Mouse (Mus musculus) neural tube, embryonic 12.5 days (tissue): Measurements from ENCODE around the gene Itsn1. TPM values are rescaled to one million over a fixed set of nuclear protein-coding genes. Genes with fewer than 3 reads are reported as not detected.
A peak's percentile ranks its signal among the peaks of the same experiment; 100 is the strongest.

Source experiments
- ATAC-seq: fragments of 200-750 bp; cut with Nextera tagmentation; 2 replicates; pipeline ENCODE4 v1.8.0; 2017; ENCODE audit warnings: low read depth, mild to moderate bottlenecking, moderate TSS enrichment, moderate library complexity; ENCODE audit not compliant: low FRiP score
- H3K27ac ChIP-seq: fragments of 300-500 bp; sonication (generic); 2 replicates; pipeline ENCODE4 v1.5.1; 2016
- H3K27me3 ChIP-seq: fragments of 300-500 bp; sonication (generic); replicated peaks from 2 replicates; pipeline ENCODE4 v1.6.1; 2016; ENCODE audit warnings: mild to moderate bottlenecking
- H3K36me3 ChIP-seq: fragments of 300-500 bp; sonication (generic); 2 replicates; pipeline ENCODE4 v1.6.1; 2016; ENCODE audit warnings: mild to moderate bottlenecking
- H3K4me1 ChIP-seq: fragments of 300-500 bp; sonication (generic); 2 replicates; pipeline ENCODE4 v1.6.1; 2016
- H3K4me2 ChIP-seq: fragments of 300-500 bp; sonication (generic); replicated peaks from 2 replicates; pipeline ENCODE4 v1.6.1; 2016; ENCODE audit warnings: mild to moderate bottlenecking
- H3K4me3 ChIP-seq: fragments of 300-500 bp; sonication (generic); 2 replicates; pipeline ENCODE4 v1.5.1; 2016
- H3K9ac ChIP-seq: fragments of 300-500 bp; sonication (generic); 2 replicates; pipeline ENCODE4 v1.6.1; 2016; ENCODE audit warnings: mild to moderate bottlenecking
- H3K9me3 ChIP-seq: fragments of 300-500 bp; sonication (generic); 2 replicates; pipeline ENCODE4 v1.6.1; 2016; ENCODE audit warnings: mild to moderate bottlenecking
- WGBS: fragments of 180-500 bp; shearing (Covaris S2); methylation state at CpG from one replicate; pipeline ENCODE4 v1.1.7; 2016; 5-methylcytosine and 5-hydroxymethylcytosine counted together
- polyA plus RNA-seq: library from polyadenylated mRNA; unstranded; fragments of >200 nt; fragmentation: Nextera tagmentation; extraction: Ambion mirVana; gene quantifications from 2 replicates; pipeline ENCODE4 v1.2.1, GENCODE M21; 2016

The Itsn1 gene
- polyA plus RNA-seq: 74.4 and 75.3 TPM in 2 replicates

- Histone ChIP-seq H3K4me1 (peaks cover 28% of the 10 kb centered on the region), H3K9ac (peak within 1 kb of the TSS; percentile 96), H3K36me3 (peaks cover 4% of the 10 kb centered on the region; the same call in 1 of the 2 replicates), H3K27me3 (no peaks in the 10 kb centered on the region), H3K27ac (peak within 1 kb of the TSS; percentile 90), H3K9me3 (no peaks in the 10 kb centered on the region), H3K4me2 (peak within 1 kb of the TSS; percentile 70), H3K4me3 (peak within 1 kb of the TSS; percentile 86)
- peak; percentile 95 for ATAC-seq
- WGBS: under 1% methylated on average over 33 of the region's 33 CpGs
These were observed at the start of gene Itsn1 for GRCm38 (mm10) chr16:91729066-91729482. Itsn1 (plus strand) TSS chr16:91729281.

GRCm38 (mm10) chr16:91680656-91681055 is 48.4 kb upstream of the Itsn1 start:
- Histone ChIP-seq H3K4me3 (no peak overlapping the region), H3K9ac (no peak overlapping the region), H3K27me3 (no peaks in the 10 kb centered on the region), H3K36me3 (peaks cover 76% of the 10 kb centered on the region), H3K4me2 (no peak overlapping the region), H3K27ac (no peak overlapping the region), H3K4me1 (no peaks in the 10 kb centered on the region), H3K9me3 (no peaks in the 10 kb centered on the region)
- ATAC-seq: no peak
- WGBS: 89% methylated on average over 5 of the region's 5 CpGs

GRCm38 (mm10) chr16:91685526-91685925 is 43.6 kb upstream of the Itsn1 start:
- no peak overlapping the region for H3K27ac ChIP-seq
- H3K9me3 ChIP-seq: no peaks in the 10 kb centered on the region
- 92% methylated on average over 5 of the region's 5 CpGs for WGBS
- H3K4me2 ChIP-seq: no peak overlapping the region
- H3K9ac ChIP-seq: no peak overlapping the region
- no peak for ATAC-seq
- H3K36me3 ChIP-seq: peaks cover 47% of the 10 kb centered on the region
- H3K27me3 ChIP-seq: no peaks in the 10 kb centered on the region
- H3K4me3 ChIP-seq: no peak overlapping the region
- peaks cover 14% of the 10 kb centered on the region for H3K4me1 ChIP-seq

GRCm38 (mm10) chr16:91686369-91686768 is 42.7 kb upstream of the Itsn1 start:
- Histone ChIP-seq H3K4me3 (no peak overlapping the region), H3K27me3 (no peaks in the 10 kb centered on the region), H3K27ac (no peak overlapping the region), H3K9me3 (no peaks in the 10 kb centered on the region), H3K36me3 (peaks cover 45% of the 10 kb centered on the region), H3K4me2 (no peak overlapping the region), H3K9ac (no peak overlapping the region), H3K4me1 (peaks cover 14% of the 10 kb centered on the region)
- 85% methylated on average over 5 of the region's 5 CpGs for WGBS
- no peak for ATAC-seq

- Histone ChIP-seq H3K27ac (peak overlapping the region; percentile 60; the same call in 1 of the 2 replicates), H3K9ac (peak overlapping the region; percentile 87), H3K4me2 (peak overlapping the region; percentile 86), H3K9me3 (no peaks in the 10 kb centered on the region), H3K4me1 (peaks cover 14% of the 10 kb centered on the region), H3K27me3 (no peaks in the 10 kb centered on the region), H3K4me3 (peak overlapping the region; percentile 82), H3K36me3 (peaks cover 28% of the 10 kb centered on the region)
- peak; percentile 58 for ATAC-seq
- WGBS: 1% methylated on average over 50 of the region's 51 CpGs
These were observed 41.0 kb upstream of the Itsn1 start for GRCm38 (mm10) chr16:91688023-91688618.

GRCm38 (mm10) chr16:91688619-91689334 is 40.3 kb upstream of the Itsn1 start, which contains the start of gene Donson:
Donson (minus strand) TSS chr16:91688770.
- Histone ChIP-seq H3K9ac (peak within 1 kb of the TSS; percentile 87), H3K4me2 (peak within 1 kb of the TSS; percentile 86), H3K4me1 (peaks cover 14% of the 10 kb centered on the region), H3K9me3 (no peaks in the 10 kb centered on the region), H3K27me3 (no peaks in the 10 kb centered on the region), H3K4me3 (peak within 1 kb of the TSS; percentile 82), H3K36me3 (peaks cover 25% of the 10 kb centered on the region), H3K27ac (peak within 1 kb of the TSS; percentile 60)
- ATAC-seq: peak; percentile 100
- under 1% methylated on average over 71 of the region's 71 CpGs for WGBS

GRCm38 (mm10) chr16:91689791-91690190 is 39.3 kb upstream of the Itsn1 start:
- Histone ChIP-seq H3K9me3 (no peaks in the 10 kb centered on the region), H3K4me2 (peak overlapping the region; percentile 86), H3K27ac (no peak overlapping the region), H3K9ac (no peak overlapping the region), H3K4me3 (no peak overlapping the region), H3K4me1 (peaks cover 14% of the 10 kb centered on the region), H3K36me3 (peaks cover 15% of the 10 kb centered on the region), H3K27me3 (no peaks in the 10 kb centered on the region)
- no peak for ATAC-seq
- 56% methylated on average over 7 of the region's 7 CpGs for WGBS

GRCm38 (mm10) chr16:91694455-91695084 is 34.5 kb upstream of the Itsn1 start:
- peak; percentile 93 for ATAC-seq
- H3K27ac ChIP-seq: no peak overlapping the region
- H3K36me3 ChIP-seq: peaks cover 25% of the 10 kb centered on the region
- H3K9ac ChIP-seq: no peak overlapping the region
- H3K4me1 ChIP-seq: no peaks in the 10 kb centered on the region
- no peak overlapping the region for H3K4me2 ChIP-seq
- no peak overlapping the region for H3K4me3 ChIP-seq
- H3K9me3 ChIP-seq: no peaks in the 10 kb centered on the region
- no peaks in the 10 kb centered on the region for H3K27me3 ChIP-seq
- WGBS: 35% methylated on average over 14 of the region's 14 CpGs

- no peak for ATAC-seq
- no peaks in the 10 kb centered on the region for H3K27me3 ChIP-seq
- H3K4me2 ChIP-seq: no peak overlapping the region
- no peak overlapping the region for H3K27ac ChIP-seq
- H3K4me1 ChIP-seq: no peaks in the 10 kb centered on the region
- peaks cover 28% of the 10 kb centered on the region for H3K36me3 ChIP-seq
- H3K4me3 ChIP-seq: no peak overlapping the region
- no peak overlapping the region for H3K9ac ChIP-seq
- 63% methylated on average over 8 of the region's 8 CpGs for WGBS
- H3K9me3 ChIP-seq: no peaks in the 10 kb centered on the region
These were observed 33.8 kb upstream of the Itsn1 start for GRCm38 (mm10) chr16:91695108-91695755.

- no peak overlapping the region for H3K9ac ChIP-seq
- no peak for ATAC-seq
- H3K36me3 ChIP-seq: peaks cover 36% of the 10 kb centered on the region
- H3K4me1 ChIP-seq: no peaks in the 10 kb centered on the region
- no peak overlapping the region for H3K4me3 ChIP-seq
- H3K27ac ChIP-seq: no peak overlapping the region
- 92% methylated on average over 1 of the region's 1 CpGs for WGBS
- no peak overlapping the region for H3K4me2 ChIP-seq
- H3K9me3 ChIP-seq: no peaks in the 10 kb centered on the region
- H3K27me3 ChIP-seq: no peaks in the 10 kb centered on the region
These were observed 30.1 kb upstream of the Itsn1 start for GRCm38 (mm10) chr16:91698995-91699394.

GRCm38 (mm10) chr16:91701908-91702307 is 27.2 kb upstream of the Itsn1 start:
- 49% methylated on average over 13 of the region's 13 CpGs for WGBS
- Histone ChIP-seq H3K9me3 (no peaks in the 10 kb centered on the region), H3K9ac (no peak overlapping the region), H3K4me1 (no peaks in the 10 kb centered on the region), H3K36me3 (peaks cover 43% of the 10 kb centered on the region), H3K4me3 (no peak overlapping the region), H3K27ac (no peak overlapping the region), H3K27me3 (no peaks in the 10 kb centered on the region), H3K4me2 (no peak overlapping the region)
- no peak for ATAC-seq

- Histone ChIP-seq H3K4me1 (no peaks in the 10 kb centered on the region), H3K27ac (no peak overlapping the region), H3K9me3 (no peaks in the 10 kb centered on the region), H3K4me3 (no peak overlapping the region), H3K4me2 (no peak overlapping the region), H3K36me3 (peaks cover 42% of the 10 kb centered on the region), H3K27me3 (no peaks in the 10 kb centered on the region), H3K9ac (no peak overlapping the region)
- ATAC-seq: no peak
- 48% methylated on average over 3 of the region's 3 CpGs for WGBS
These were observed 26.3 kb upstream of the Itsn1 start for GRCm38 (mm10) chr16:91702771-91703188.
